Mouse (Mus musculus) thymus, postnatal 36 days (tissue): ENCODE results near the gene Myl6.

Experiments used
- DNase-seq, 2 experiments: peaks; one replicate each; pipeline ENCODE4 v3.0.0; 2022; ENCODE audit warnings: mixed read lengths in 2 of 2

Myl6 gene

DNA sequence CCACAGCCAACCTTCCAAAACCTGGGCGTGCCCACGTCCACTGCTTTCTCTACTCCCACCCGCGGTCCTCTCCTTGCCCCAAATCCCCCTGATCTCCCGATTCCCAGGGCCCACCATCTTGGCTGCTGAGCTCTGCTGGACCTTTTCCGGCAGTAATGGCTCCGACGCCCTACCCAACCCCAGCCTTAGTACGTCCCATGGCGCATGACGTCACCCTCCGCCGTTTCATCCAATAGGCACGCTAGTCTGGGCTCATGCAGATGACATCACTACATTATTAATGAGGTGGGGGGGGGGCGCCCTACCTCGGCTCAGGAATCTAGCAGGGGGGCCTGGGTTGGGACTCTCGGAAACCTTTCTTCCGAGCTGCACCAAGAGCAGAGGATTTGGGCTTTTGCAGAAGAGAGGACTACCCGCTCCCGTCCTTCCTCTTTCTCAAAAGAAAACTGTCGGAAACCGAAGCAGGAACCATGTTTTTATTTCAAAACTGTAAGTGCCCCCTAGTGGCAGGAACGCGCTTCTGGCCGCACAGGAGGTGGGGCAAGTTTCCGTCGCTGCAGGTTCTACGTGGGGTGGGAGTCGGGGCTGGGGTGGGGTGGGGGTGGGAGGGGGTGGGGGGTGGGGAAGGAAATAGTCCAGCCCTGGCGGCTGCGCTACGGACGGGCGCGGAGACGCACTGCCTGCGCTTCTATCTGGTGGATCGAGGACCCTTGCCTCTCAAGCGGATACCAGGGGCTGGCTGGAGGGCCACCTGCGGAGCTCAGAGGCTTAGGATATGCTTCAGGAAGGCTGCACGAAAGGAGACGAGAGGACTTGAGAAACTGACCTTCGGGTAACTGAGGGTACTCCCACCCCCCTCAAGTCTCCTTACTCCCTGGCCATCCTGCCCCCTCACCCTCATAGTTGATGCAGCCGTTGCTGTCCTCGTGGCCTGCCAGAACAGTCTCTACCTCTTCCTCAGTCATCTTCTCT is at the start of gene Myl6:
Gene Myl6 (minus strand): TSS at position 451 of the 972 bp plus-strand sequence.
- DNase-seq, result peak; percentile 97 to 98

DNA sequence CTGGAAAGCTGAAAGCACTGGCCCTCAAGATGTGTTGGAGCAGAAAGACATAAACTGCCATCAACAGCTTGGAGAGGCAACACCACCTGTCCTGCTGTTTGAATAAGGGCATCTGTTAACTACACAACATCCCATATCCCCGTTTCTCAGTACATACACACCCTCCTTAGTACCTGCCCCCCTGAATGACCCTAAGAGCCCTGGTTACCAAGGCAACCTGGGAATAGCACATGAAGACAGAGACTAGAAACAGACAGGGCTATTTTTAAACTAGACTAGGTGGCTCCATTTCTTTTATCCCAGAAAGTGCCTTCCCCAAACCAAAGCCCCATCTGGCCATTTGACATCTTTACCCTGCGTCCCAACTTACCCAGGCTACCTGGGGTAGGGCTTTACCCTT is 49.2 kb upstream of the Myl6 start:
- DNase-seq, result no peak

GRCm38 (mm10) chr10:128538340-128538870 is 44.5 kb upstream of the Myl6 start:
- no peak for DNase-seq

DNA sequence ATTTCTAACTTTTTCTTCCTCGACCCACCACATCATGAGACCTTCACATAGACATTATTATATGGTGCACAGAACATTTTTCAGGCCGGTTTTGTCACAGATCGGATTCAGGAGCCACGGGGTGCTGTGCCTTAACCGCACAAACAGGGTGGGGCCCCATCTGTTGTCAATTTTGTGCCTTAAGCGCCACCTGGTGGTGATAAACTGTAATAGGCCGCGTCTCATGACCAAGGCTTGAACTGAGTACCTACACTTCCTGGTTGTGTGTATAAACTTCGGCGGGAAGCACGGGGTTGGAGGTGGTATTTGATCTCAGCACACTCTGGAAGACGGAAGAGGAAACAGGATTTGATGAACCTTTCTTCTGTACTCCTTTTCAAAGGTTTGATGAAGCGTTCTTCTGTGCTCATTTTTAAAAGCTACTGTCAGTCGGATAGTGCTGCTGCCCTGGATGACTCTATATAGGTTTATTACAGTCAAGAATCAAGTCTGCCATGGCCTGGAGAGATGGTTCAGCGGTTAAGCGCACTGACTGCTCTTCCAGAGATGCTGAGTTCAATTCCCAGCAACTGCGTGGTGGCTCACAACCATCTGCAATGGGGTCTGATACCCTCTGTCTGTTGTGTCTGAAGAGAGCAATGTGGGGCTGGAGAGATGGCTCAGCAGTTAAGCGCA is 42.5 kb upstream of the Myl6 start:
- DNase-seq, result peak; percentile 91 to 92

DNA sequence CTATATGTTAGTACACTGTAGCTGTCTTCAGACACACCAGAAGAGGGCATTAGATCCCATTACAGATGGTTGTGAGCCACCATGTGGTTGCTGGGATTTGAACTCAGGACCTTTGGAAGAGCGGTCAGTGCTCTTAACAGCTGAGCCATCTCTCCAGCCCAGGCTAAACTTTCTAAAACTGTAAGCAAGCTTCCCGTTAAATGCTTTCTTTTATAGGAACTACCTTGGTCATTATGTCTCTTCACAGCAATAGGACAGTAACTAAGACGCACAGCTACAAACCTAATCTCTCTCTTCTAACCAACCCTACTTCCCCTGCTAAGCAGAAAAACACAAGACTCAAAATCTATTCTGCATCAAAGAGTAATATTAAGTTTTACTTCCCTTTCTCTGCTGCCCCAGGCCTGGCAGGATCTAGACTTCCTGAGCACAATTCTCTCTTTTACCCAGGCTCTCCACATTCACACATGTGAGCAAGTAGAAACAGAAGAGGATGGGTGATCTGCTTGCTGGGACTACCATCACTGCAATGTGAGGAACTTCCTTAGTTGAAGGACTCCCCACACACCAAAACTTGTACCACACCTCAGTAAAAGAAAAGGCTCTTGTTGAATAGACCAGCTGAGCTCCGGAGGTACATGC is 41.8 kb upstream of the Myl6 start:
- DNase-seq, result no peak

DNA sequence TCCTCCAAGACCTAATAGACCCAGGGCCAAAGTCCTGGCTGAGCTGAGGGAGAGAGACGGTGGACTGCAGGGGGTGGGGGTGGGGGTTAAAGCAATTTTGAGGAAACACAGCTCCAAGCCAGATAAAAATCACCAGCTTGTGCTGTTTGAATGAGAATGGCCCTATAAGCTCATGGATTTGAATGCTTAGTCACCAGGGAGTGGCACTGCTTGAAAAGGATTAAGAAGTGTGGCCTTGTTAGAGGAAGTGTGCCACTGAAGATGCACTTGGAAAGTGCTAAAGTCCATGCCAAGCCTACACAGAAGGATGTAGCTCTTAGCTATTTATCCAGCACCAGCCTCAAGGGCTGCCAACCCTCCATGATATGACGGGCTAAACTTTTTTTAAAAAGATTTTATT is 41.3 kb upstream of the Myl6 start:
- DNase-seq, result no peak

- DNase-seq, result no peak
Observed at GRCm38 (mm10) chr10:128526366-128527356, 32.7 kb upstream of the Myl6 start.

DNA sequence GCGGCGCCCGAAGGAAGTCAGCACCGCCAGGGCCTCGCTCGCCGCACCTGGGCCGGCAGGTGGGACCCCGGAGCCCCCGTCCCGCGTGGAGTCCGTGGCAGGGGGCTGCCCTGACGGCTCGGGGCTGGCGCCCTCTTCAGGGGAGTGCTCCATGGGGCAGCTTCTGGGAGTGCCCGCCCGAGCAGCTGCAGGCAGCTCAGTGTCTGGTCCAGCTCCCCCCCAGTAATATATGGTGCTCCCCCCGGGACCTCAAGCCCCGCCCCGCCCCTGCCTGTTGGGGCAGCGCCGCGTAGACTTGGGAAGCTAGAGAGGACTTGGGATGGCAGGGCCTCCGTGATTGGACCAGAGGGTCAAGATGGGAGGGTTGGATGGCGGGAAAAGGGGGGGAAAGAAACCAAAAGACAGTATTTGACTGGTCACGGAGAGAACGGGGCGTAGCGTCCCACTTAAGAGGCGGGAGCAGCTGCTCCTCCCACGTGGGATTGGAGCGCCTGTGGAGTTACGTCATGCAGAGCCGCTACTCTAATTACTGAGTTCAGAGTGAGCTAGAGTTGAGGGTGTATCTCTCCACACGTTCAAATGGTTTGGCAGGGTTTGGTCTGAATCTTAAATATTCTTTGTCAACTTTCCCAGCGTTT is 31.8 kb upstream of the Myl6 start, which contains the start of gene Esyt1:
Gene Esyt1 (minus strand): TSS at position 201 of the 638 bp plus-strand sequence.
- peak; percentile 85 to 91 for DNase-seq

- DNase-seq, result peak; percentile 77
Observed at GRCm38 (mm10) chr10:128524732-128525662, 31.1 kb upstream of the Myl6 start.

DNA sequence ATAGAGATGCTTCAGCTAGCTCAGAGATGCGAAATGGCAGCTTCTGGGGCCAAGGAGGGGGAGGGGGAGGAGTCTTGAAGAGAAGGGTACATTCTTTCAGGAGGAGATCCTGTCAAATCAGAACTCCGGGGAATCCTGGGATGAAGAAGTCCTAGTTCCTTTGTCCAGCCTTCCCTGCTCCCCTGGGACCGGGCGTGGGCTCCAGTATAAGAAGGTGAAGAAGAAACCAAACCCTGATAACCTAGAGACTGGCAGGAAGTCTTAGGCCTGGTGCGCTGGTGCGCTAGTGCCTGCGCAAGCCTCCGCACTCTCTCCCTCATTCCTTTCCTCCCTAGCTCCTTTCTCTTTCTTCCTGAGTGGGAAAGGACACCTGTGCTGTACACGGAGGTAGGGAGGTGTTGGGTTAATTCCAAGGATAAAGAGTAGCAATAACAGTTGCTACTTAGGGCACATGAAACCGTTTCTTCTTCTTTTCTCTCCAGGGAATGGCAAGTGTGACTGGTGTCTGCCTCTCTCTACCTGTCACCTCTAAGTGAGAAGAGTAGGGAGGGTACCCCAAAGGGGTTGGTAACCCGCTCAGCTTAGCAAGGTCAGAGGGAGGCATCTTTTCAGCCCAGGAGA is 30.3 kb upstream of the Myl6 start:
- DNase-seq, result peak; percentile 42 to 47

- DNase-seq, result no peak
Observed at GRCm38 (mm10) chr10:128522351-128522750, 28.4 kb upstream of the Myl6 start.

DNA sequence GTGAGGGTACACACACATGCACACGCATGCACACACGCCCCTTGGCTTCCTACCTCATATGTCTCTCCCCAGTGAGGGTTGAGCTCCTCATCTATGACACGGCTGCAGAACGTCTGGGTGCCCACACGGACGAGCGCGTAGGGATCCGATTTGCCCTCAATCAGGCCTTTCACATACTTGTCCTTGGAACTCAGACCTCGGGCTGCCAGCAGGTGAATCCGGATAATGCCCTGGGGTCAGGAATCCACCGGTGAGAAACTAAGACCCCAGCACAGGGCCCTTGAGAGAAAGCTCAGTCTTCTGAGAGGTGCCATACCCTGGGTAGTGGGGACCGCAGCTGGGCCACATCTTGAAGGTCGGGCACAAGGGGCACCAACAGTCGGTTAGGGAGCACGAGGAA is 26.6 kb upstream of the Myl6 start:
- DNase-seq, result no peak

GRCm38 (mm10) chr10:128518833-128519232 is 24.9 kb upstream of the Myl6 start:
- peak; percentile 55 to 58 for DNase-seq

DNA sequence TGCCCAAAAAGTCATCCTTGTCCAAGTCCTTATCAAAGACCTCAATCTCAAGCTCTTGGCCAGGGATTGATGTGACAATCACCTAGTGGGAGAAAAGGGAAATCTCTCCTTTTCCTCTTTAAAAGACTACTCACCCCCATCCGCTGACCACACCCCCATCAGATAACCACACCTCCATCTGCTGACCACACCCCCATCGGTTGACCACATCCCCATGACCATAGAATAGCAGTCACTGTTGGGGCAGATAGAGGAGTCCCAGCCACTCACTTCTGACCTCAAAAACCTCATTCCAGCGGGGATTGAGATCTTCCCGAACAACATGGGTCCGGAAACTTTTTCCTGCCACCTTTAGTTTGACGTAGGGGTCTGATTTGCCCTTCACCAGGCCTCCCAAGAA is 22.7 kb upstream of the Myl6 start:
- no peak for DNase-seq

DNA sequence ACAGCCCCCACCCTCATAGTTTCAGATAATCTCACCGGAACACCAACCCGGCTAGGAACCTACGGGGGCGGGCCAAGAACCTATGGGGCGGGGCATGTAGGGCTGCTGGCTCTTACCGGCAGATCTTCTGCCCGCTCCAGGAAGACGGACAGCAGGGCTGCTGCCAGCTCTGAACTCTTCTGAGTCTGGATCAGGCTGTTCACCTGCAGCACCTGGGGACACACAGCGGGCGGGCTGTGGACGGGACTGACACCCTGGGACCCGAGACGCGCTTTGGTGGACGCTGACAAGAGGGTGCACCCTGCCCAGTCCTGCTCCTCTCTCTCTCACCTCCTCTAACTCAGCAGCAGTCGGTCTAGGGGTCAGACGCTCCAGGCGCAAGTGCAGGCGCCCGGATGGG is 22.1 kb upstream of the Myl6 start:
- no peak for DNase-seq

- DNase-seq, result no peak
Observed at GRCm38 (mm10) chr10:128515044-128515443, 21.1 kb upstream of the Myl6 start.

DNA sequence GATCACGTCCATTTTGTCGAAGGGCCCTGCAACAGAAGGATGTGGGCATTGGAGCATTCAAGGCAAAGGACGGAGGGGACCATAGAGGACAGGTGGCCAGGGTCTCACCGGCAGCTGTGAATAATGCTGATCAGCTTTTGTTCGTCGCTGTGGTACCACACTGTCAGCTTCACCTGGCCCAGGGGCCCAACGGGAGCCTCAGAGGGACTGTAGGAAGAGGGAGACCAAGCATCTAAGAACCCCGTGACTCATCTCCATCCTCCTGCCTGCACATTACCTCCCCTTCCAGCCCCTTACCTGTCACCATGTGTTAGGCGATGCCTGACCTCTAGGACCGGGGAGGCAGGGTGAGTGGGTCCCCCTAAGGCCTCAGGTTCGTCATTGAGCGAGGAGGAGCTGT is 17.8 kb upstream of the Myl6 start:
- DNase-seq, result no peak

- DNase-seq, result no peak
Observed at GRCm38 (mm10) chr10:128511189-128511588, 17.2 kb upstream of the Myl6 start.

DNA sequence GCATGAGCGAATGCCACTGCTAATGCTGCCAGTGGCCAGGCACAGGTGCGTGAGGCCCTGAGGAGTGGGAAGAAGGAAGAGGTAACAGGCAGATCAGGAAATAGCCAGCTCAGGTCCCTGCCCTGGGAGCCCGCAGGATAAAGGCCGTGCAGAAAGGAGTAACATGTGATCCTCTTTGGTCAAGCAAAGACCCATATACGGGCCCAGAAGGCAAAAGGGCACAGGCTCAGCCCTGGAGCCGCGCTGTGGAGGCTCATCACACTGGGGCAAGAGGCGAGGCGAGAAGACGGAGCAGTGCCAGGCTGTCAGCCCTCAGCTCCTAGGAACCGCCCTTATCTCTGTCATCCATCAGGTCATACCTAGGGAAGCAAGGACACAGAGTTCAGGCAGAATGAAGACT is 16.4 kb upstream of the Myl6 start:
- DNase-seq, result no peak

GRCm38 (mm10) chr10:128509831-128510230 is 15.9 kb upstream of the Myl6 start:
- DNase-seq, result no peak
